Mouse (Mus musculus): ENCODE data around the gene Mrpl12. TPM values are rescaled to one million over a fixed set of nuclear protein-coding genes. Genes with fewer than 3 reads are reported as not detected.
A peak's percentile ranks its signal among the peaks of the same experiment; 100 is the strongest.
"Not testable (repeated sequence)": the region's sequence is repeated elsewhere in the genome, so short reads cannot be mapped to it uniquely, and the experiment has no call there.

Gene Mrpl12
- polyA plus RNA-seq, 1 experiment = 218 TPM

DNA sequence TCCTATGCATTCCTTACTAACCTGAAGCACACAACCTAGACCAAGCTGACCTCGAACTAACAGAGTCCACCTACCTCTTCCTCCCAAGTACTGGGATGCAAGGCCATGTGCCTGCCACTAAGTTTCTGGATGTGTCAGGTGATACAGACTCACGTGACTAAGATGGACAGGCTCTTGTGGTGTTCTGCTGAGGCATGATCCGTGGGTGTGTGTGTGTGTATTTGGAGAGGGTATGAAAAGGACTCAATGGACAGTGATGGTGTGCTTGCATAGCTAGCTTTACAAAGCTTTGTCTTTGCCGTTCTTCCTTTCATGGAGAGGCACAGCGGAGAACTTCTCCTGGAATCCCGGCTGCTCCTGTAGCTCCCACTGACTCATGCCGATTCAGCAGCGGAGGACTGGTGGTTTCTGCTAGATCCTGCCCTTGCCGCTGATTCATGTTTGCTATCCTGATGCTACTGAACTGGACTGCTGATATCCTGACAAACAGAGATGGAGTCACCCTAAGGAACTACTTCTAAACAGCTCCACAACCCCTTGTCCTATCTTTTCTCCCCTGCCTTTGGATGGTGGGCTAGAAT, 24.0 kb downstream of the Mrpl12 start:
- H3K27me3 ChIP-seq (ENCODE audit: control insufficient read depth, insufficient read depth, insufficient read length) = no peaks in the 10 kb centered on the region
- H3K79me2 ChIP-seq (ENCODE audit: control insufficient read depth, insufficient read depth) = no peaks in the 10 kb centered on the region
- H3K4me3 ChIP-seq = no peak overlapping the region
- H3K36me3 ChIP-seq (ENCODE audit: control insufficient read depth, insufficient read depth) = no peaks in the 10 kb centered on the region
- peak overlapping the region; percentile 52 for H3K4me2 ChIP-seq (ENCODE audit: low read depth)
- no peak overlapping the region for H3ac ChIP-seq (ENCODE audit: control insufficient read depth, insufficient read length)
- TF ChIP-seq MYOD1 (IDR thresholded peaks at IDR 0.05; ENCODE audit: control insufficient read depth in 1 of 3, insufficient read length in 2 of 3, low read depth in 2 of 3) (peak in 1 of 3 experiments; percentile 34), MAX (IDR thresholded peaks at IDR 0.05; ENCODE audit: low read depth) (no peak), POLR2AphosphoS2 (IDR thresholded peaks at IDR 0.05; ENCODE audit: insufficient read length, low read depth) (no peak), MYOG (IDR thresholded peaks at IDR 0.05; ENCODE audit: control insufficient read depth in 1 of 3, insufficient read depth in 1 of 3, insufficient read length in 2 of 3, low read depth in 2 of 3) (no peak), SRF (IDR thresholded peaks at IDR 0.05; ENCODE audit: control insufficient read depth, insufficient read length, low read depth) (no peak), TCF3 (IDR thresholded peaks at IDR 0.05; ENCODE audit: insufficient read length, low read depth) (no peak), USF1 (IDR thresholded peaks at IDR 0.05; ENCODE audit: low read depth) (peak; percentile 74), TCF12 (IDR thresholded peaks at IDR 0.05; ENCODE audit: insufficient read depth, poor library complexity, severe bottlenecking) (no peak), E2F4 (IDR thresholded peaks at IDR 0.05; ENCODE audit: insufficient read depth) (no peak)

DNA sequence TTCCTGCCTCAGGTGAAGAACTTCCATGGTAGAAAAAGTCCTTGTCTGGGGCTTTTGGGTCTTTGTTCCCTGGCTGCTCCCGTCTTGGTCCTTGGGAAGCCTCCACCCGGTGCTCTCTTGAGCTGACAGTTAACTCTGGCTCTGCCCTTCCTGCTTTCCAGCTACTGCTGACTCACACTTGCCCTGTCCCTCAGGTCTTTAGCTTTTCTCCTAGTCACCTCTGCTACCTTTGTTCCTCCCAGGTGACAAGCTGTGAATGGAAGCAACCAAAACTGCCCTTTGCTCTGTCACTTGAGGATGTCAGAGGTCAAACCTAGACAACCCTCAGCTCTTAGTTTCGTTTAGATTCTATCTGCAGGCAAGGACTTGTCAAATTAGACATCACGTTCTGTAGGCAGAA, 25.5 kb downstream of the Mrpl12 start:
- Histone ChIP-seq H3K27me3 (ENCODE audit: control insufficient read depth, insufficient read depth, insufficient read length) (no peaks in the 10 kb centered on the region), H3ac (ENCODE audit: control insufficient read depth, insufficient read length) (no peak overlapping the region), H3K36me3 (ENCODE audit: control insufficient read depth, insufficient read depth) (no peaks in the 10 kb centered on the region), H3K4me3 (no peak overlapping the region), H3K4me2 (ENCODE audit: low read depth) (peak overlapping the region; percentile 80), H3K79me2 (ENCODE audit: control insufficient read depth, insufficient read depth) (no peaks in the 10 kb centered on the region)
- TF ChIP-seq USF1 (IDR thresholded peaks at IDR 0.05; ENCODE audit: low read depth) (no peak), TCF3 (IDR thresholded peaks at IDR 0.05; ENCODE audit: insufficient read length, low read depth) (no peak), SRF (IDR thresholded peaks at IDR 0.05; ENCODE audit: control insufficient read depth, insufficient read length, low read depth) (no peak), POLR2AphosphoS2 (IDR thresholded peaks at IDR 0.05; ENCODE audit: insufficient read length, low read depth) (no peak), E2F4 (IDR thresholded peaks at IDR 0.05; ENCODE audit: insufficient read depth) (no peak), REST (IDR thresholded peaks at IDR 0.05; ENCODE audit: insufficient read depth, insufficient read length) (no peak), MAX (IDR thresholded peaks at IDR 0.05; ENCODE audit: low read depth) (no peak), MYOG (IDR thresholded peaks at IDR 0.05; ENCODE audit: control insufficient read depth in 1 of 3, insufficient read depth in 1 of 3, insufficient read length in 2 of 3, low read depth in 2 of 3) (no peak), MYOD1 (IDR thresholded peaks at IDR 0.05; ENCODE audit: control insufficient read depth in 1 of 3, insufficient read length in 2 of 3, low read depth in 2 of 3) (no peak)

- no peak for TF ChIP-seq POLR2AphosphoS2 (IDR thresholded peaks at IDR 0.05; ENCODE audit: insufficient read length, low read depth)
- no peak overlapping the region for H3K4me3 ChIP-seq
- H3K36me3 ChIP-seq (ENCODE audit: control insufficient read depth, insufficient read depth) = no peaks in the 10 kb centered on the region
- no peaks in the 10 kb centered on the region for H3K27me3 ChIP-seq (ENCODE audit: control insufficient read depth, insufficient read depth, insufficient read length)
- peak overlapping the region; percentile 80 for H3K4me2 ChIP-seq (ENCODE audit: low read depth)
- no peak overlapping the region for H3ac ChIP-seq (ENCODE audit: control insufficient read depth, insufficient read length)
- no peaks in the 10 kb centered on the region for H3K79me2 ChIP-seq (ENCODE audit: control insufficient read depth, insufficient read depth)
Measured at GRCm38 (mm10) chr11:120510375-120511030, 26.1 kb downstream of the Mrpl12 start.

- TF ChIP-seq MYOD1 (IDR thresholded peaks at IDR 0.05; ENCODE audit: control insufficient read depth in 1 of 3, insufficient read length in 2 of 3, low read depth in 2 of 3) (peak in 1 of 3 experiments; percentile 55), POLR2A (IDR thresholded peaks at IDR 0.05; ENCODE audit: insufficient read length, low read depth) (no peak), TCF12 (IDR thresholded peaks at IDR 0.05; ENCODE audit: insufficient read depth, poor library complexity, severe bottlenecking) (no peak), MYOG (IDR thresholded peaks at IDR 0.05; ENCODE audit: control insufficient read depth in 1 of 3, insufficient read depth in 1 of 3, insufficient read length in 2 of 3, low read depth in 2 of 3) (peak in 1 of 3 experiments; percentile 8), POLR2AphosphoS2 (IDR thresholded peaks at IDR 0.05; ENCODE audit: insufficient read length, low read depth) (no peak), E2F4 (IDR thresholded peaks at IDR 0.05; ENCODE audit: insufficient read depth) (no peak)
- Histone ChIP-seq H3K36me3 (ENCODE audit: control insufficient read depth, insufficient read depth) (no peaks in the 10 kb centered on the region), H3K27me3 (ENCODE audit: control insufficient read depth, insufficient read depth, insufficient read length) (no peaks in the 10 kb centered on the region), H3K4me2 (ENCODE audit: low read depth) (peak overlapping the region; percentile 16), H3K79me2 (ENCODE audit: control insufficient read depth, insufficient read depth) (no peaks in the 10 kb centered on the region), H3K4me3 (no peak overlapping the region), H3ac (ENCODE audit: control insufficient read depth, insufficient read length) (no peak overlapping the region)
Measured at GRCm38 (mm10) chr11:120512790-120513453, 28.5 kb downstream of the Mrpl12 start.

DNA sequence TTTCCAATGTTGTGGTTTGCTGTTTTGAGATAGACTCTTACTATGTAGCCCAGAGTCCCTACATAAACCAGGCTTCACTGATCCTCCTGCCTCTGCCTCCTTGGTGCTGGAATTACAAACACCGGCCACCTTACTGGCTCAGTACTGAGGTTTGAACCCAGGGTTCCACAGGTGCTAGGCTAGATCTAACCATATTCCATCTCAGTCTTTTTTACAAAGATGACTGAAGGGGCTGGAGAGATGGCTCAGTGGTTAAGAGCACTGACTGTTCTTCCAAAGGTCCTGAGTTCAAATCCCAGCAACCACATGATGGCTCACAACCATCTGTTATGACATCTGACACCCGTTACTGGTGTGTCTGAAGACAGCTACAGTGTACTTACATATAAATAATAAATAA, 29.8 kb downstream of the Mrpl12 start:
- H3K4me3 ChIP-seq; H3K27me3 ChIP-seq (ENCODE audit: control insufficient read depth, insufficient read depth, insufficient read length); H3K4me2 ChIP-seq (ENCODE audit: low read depth); H3ac ChIP-seq (ENCODE audit: control insufficient read depth, insufficient read length); H3K79me2 ChIP-seq (ENCODE audit: control insufficient read depth, insufficient read depth); H3K36me3 ChIP-seq (ENCODE audit: control insufficient read depth, insufficient read depth): not testable (repeated sequence)
